Comparison of ENCODE assay signal across 9 mouse cellular contexts in genomic region chr2:167781496-167781895, GRCm38 (mm10).
DNase-seq lines count a peak whose midpoint lies in the region; ATAC-seq and TF ChIP-seq lines count a peak whose summit lies in the region.
"Had no signal": no experiment of that assay in that cellular context is flagged by ENCODE, and none has a peak within 500 bp of the region (broad histone marks: within the 10 kb centered on the region; RNA-seq: fewer than 3 reads in every experiment).

No protein-coding gene starts in this region.

- peak overlapping the region; percentile 34; the same call in 1 of the 2 replicates for H3K27ac ChIP-seq in liver, postnatal 0 days (ENCODE audit: low read depth)
- no peak overlapping the region for H3K27ac ChIP-seq in liver, embryonic 11.5 days (ENCODE audit: low read depth, low read length)
- peak overlapping the region; percentile 53 for H3K27ac ChIP-seq in small intestine, adult 2 months (ENCODE audit: insufficient read depth, low read depth, low read length)
- H3K27ac ChIP-seq in midbrain, embryonic 14.5 days (replicated peaks; ENCODE audit: low read depth, low read length), result no peak overlapping the region

- TF ChIP-seq EP300 in liver, postnatal 0 days (IDR thresholded peaks at IDR 0.05; ENCODE audit: low read depth), result 0 out of 2 replicates have a peak, but pooled peaks have one; percentile 40

- 74% methylated on average over 13 of the region's 13 CpGs for WGBS in liver, postnatal 0 days (ENCODE audit: insufficient replicate concordance)
- 82% methylated on average over 13 of the region's 13 CpGs for WGBS in liver, embryonic 11.5 days
- 15% methylated on average over 13 of the region's 13 CpGs for WGBS in small intestine, adult 2 months
- WGBS in midbrain, embryonic 14.5 days, result 80% methylated on average over 13 of the region's 13 CpGs

- DNase-seq in liver, postnatal 0 days, result no peak
- DNase-seq in liver, embryonic 11.5 days (ENCODE audit: low spot score), result no peak
- peak; percentile 62 for DNase-seq in gastrocnemius, postnatal 25 days
- DNase-seq in kidney, adult 9 months, result peak; percentile 83
- no peak for DNase-seq in thymus, adult 18-20 months
- no peak for DNase-seq in midbrain, embryonic 14.5 days

- H3K27me3 ChIP-seq in liver, postnatal 0 days (ENCODE audit: insufficient read depth, low read length), result no peaks in the 10 kb centered on the region
- no peaks in the 10 kb centered on the region for H3K27me3 ChIP-seq in liver, embryonic 11.5 days (replicated peaks; ENCODE audit: control insufficient read depth, insufficient read depth, low read length)
- no peaks in the 10 kb centered on the region for H3K27me3 ChIP-seq in small intestine, adult 2 months (ENCODE audit: control insufficient read depth, insufficient read depth, low read length)
- H3K27me3 ChIP-seq in midbrain, embryonic 14.5 days (ENCODE audit: control insufficient read depth, insufficient read depth, low read length), result no peaks in the 10 kb centered on the region

- H3K9me3 ChIP-seq in liver, postnatal 0 days (ENCODE audit: low read length), result no peaks in the 10 kb centered on the region
- no peaks in the 10 kb centered on the region for H3K9me3 ChIP-seq in liver, embryonic 11.5 days (ENCODE audit: control insufficient read depth, low read length)
- H3K9me3 ChIP-seq in midbrain, embryonic 14.5 days (ENCODE audit: control insufficient read depth, low read length), result no peaks in the 10 kb centered on the region
- H3K9me3 ChIP-seq: G1E had no signal

- TF ChIP-seq POLR2A in small intestine, adult 2 months (IDR thresholded peaks at IDR 0.05; ENCODE audit: low read depth, low read length), result no peak; the same call in 1 of the 2 replicates

- H3K36me3 ChIP-seq in liver, postnatal 0 days (replicated peaks; ENCODE audit: insufficient read depth, low read length), result no peaks in the 10 kb centered on the region
- no peaks in the 10 kb centered on the region for H3K36me3 ChIP-seq in liver, embryonic 11.5 days (ENCODE audit: control insufficient read depth, insufficient read depth, low read length)
- H3K36me3 ChIP-seq in small intestine, adult 2 months (ENCODE audit: control insufficient read depth, insufficient read depth, low read length), result no peaks in the 10 kb centered on the region
- H3K36me3 ChIP-seq in midbrain, embryonic 14.5 days (ENCODE audit: control insufficient read depth, insufficient read depth, low read length), result no peaks in the 10 kb centered on the region

- H3K4me3 ChIP-seq in liver, postnatal 0 days (ENCODE audit: low read depth, low read length), result no peak overlapping the region
- H3K4me3 ChIP-seq in liver, embryonic 11.5 days (ENCODE audit: low read depth, low read length), result no peak overlapping the region
- no peak overlapping the region for H3K4me3 ChIP-seq in small intestine, adult 2 months (ENCODE audit: low read depth, low read length)
- no peak overlapping the region for H3K4me3 ChIP-seq in midbrain, embryonic 14.5 days (replicated peaks; ENCODE audit: low read depth, low read length)

- no peak overlapping the region for H3K4me2 ChIP-seq in liver, postnatal 0 days (ENCODE audit: low read depth, low read length)
- no peak overlapping the region for H3K4me2 ChIP-seq in liver, embryonic 11.5 days
- H3K4me2 ChIP-seq in midbrain, embryonic 14.5 days (ENCODE audit: low read length), result no peak overlapping the region

- ATAC-seq in liver, postnatal 0 days, result no peak
- no peak for ATAC-seq in liver, embryonic 11.5 days (replicated peaks; ENCODE audit: low FRiP score)
- no peak for ATAC-seq in inflammation-experienced regulatory T-cells, adult 6 months
- no peak for ATAC-seq in midbrain, embryonic 14.5 days (ENCODE audit: low FRiP score, low TSS enrichment)

- TF ChIP-seq CTCF in liver, postnatal 0 days (IDR thresholded peaks at IDR 0.05; ENCODE audit: low read depth), result no peak
- TF ChIP-seq CTCF in small intestine, adult 2 months (IDR thresholded peaks at IDR 0.05; ENCODE audit: extremely low read depth, insufficient read length, insufficient replicate concordance, low read depth, low read length), result no peak

- H3K9ac ChIP-seq in liver, postnatal 0 days (replicated peaks), result no peak overlapping the region
- H3K9ac ChIP-seq in liver, embryonic 11.5 days (ENCODE audit: low read depth, low read length), result no peak overlapping the region
- H3K9ac ChIP-seq in midbrain, embryonic 14.5 days (replicated peaks; ENCODE audit: low read length), result no peak overlapping the region

- H3K4me1 ChIP-seq in liver, postnatal 0 days (ENCODE audit: insufficient read depth), result peaks cover 43% of the 10 kb centered on the region
- H3K4me1 ChIP-seq in liver, embryonic 11.5 days (replicated peaks; ENCODE audit: control insufficient read depth, insufficient read depth, low read length), result peaks cover 44% of the 10 kb centered on the region
- H3K4me1 ChIP-seq in small intestine, adult 2 months (ENCODE audit: control insufficient read depth, insufficient read depth, insufficient read length, low read length), result peaks cover 37% of the 10 kb centered on the region
- peaks cover 9% of the 10 kb centered on the region; the same call in 1 of the 2 replicates for H3K4me1 ChIP-seq in midbrain, embryonic 14.5 days (ENCODE audit: control insufficient read depth, insufficient read depth, low read length)

Comparison
In these comparisons a context has a peak if more than half of its experiments do, and no peak if none do; other contexts are left out.
1. H3K27ac ChIP-seq: peak in liver, postnatal 0 days (single experiment) and small intestine, adult 2 months (single experiment); none in liver, embryonic 11.5 days (single experiment) and midbrain, embryonic 14.5 days (single experiment).
2. DNase-seq: peak in gastrocnemius, postnatal 25 days (single experiment) and kidney, adult 9 months (single experiment); none in liver, postnatal 0 days (single experiment), liver, embryonic 11.5 days (single experiment), thymus, adult 18-20 months (0 of 2) and midbrain, embryonic 14.5 days (single experiment).